Mouse (Mus musculus): ENCODE data around the gene Herc6. TPM values are rescaled to one million over a fixed set of nuclear protein-coding genes. Genes with fewer than 3 reads are reported as not detected.

The Herc6 gene
- total RNA-seq, 2 experiments from 2014 or later: 2.4 TPM

GRCm38 (mm10) chr6:57567630-57568029, 13.2 kb upstream of the Herc6 start:
- intact Hi-C loops (cut with DNase I): no loop called here
- DNase-seq: no peak

- intact Hi-C loops (cut with DNase I): loop anchor here (2.0 kb wide), 2 partner anchors 140 to 762 kb away; no protein-coding TSS in a partner anchor
- DNase-seq: peak; percentile 18 to 65
Measured at GRCm38 (mm10) chr6:57570170-57570974, 10.4 kb upstream of the Herc6 start.

GRCm38 (mm10) chr6:57571587-57571986, 9.2 kb upstream of the Herc6 start:
- intact Hi-C loops (cut with DNase I): loop anchor here (2.0 kb wide), 2 partner anchors 141 to 763 kb away; no protein-coding TSS in a partner anchor
- no peak for DNase-seq

DNA sequence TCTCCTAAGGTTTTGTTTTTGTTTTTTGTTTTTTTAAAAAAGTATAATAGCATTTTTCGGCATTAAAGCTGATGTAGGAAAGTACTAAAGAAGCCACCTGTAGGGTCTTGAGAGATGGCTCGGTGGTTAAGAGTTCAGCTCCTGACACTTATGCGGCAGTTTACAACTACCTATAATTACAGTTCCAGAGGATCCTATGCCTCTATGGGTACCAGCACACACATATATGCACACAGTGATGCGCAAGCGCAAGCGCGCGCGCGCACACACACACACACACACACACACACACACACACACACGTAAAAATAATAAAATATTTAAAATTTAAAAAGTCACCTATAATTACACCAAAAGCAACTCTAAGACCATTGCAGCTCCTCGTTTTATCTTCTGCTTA, 795 bp downstream of the Herc6 start:
- DNase-seq: no peak
- intact Hi-C loops (cut with DNase I): no loop called here

GRCm38 (mm10) chr6:57582356-57582755, 1.6 kb downstream of the Herc6 start:
- intact Hi-C loops (cut with DNase I): no loop called here
- DNase-seq: no peak

- DNase-seq: no peak
- intact Hi-C loops (cut with DNase I): loop anchor here (2.0 kb wide), 1 partner anchor 253 kb away; no protein-coding TSS in a partner anchor
Measured at GRCm38 (mm10) chr6:57605546-57606307, 24.9 kb downstream of the Herc6 start.

DNA sequence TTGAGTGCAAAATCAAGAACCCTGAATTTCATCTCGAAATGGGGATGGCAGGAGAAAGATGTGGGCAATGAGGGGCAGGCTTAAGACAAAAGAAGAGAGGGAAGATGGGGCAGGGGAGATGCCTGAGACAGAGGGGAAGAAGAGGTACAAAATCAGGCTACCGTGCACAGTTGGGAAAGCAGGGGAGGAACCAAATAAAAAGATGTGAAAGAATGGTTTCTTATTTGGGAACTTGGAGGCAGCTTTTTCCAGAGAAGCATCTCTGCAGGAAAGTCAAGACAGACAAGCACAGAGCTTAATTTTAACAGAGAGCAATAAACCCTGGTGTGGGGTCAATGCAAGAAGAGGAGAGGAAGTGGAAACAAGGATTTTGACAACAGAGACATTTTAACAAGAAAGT, 27.2 kb downstream of the Herc6 start:
- DNase-seq: no peak
- intact Hi-C loops (cut with DNase I): loop anchor here (2.0 kb wide), 1 partner anchor 251 kb away; no protein-coding TSS in a partner anchor

DNA sequence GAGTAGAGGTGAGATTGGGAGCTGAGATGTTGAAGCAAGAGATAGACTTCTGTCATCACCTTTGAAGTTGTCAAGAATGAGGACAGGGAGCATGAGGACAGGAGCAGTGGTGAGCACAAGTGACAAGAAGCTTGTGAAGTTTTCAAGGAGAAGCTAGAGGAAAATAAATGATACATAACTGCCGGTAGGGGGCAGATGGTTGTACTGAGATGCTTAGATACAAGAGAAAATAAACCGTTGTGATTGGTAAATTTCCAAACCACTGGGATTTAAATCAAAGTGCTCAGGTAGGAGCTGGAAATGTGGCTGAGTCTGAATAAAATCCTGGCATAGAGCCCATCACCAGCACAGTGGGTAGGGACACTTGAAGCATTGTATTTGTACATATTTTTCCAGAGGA, 28.8 kb downstream of the Herc6 start:
- no peak for DNase-seq
- intact Hi-C loops (cut with DNase I): no loop called here

GRCm38 (mm10) chr6:57615788-57616187, 35.0 kb downstream of the Herc6 start:
- DNase-seq: no peak
- intact Hi-C loops (cut with DNase I): no loop called here

GRCm38 (mm10) chr6:57639531-57639930, 58.7 kb downstream of the Herc6 start:
- intact Hi-C loops (cut with DNase I): no loop called here
- no peak for DNase-seq

DNA sequence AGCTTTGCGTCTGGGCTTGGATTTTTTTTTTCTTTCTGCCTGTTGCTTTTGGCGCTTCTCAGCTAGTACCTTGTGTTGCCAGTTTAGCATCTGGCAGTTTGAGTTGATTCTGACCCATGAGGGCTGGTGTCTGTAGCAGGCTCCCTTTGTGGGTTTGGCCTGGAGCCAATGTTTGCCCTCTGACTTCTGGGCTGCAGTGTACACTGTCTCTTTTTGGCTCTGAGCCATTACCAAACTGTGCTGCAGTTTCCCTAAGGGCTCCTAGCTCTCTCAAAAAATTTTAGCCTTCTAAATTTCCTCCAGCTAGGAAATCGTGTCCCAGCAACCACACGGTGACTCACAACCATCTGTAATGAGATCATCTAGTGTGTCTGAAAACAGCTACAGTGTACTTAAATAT, 61.0 kb downstream of the Herc6 start:
- intact Hi-C loops (cut with DNase I): no loop called here
- DNase-seq: peak; percentile 16 to 40

GRCm38 (mm10) chr6:57647256-57647655, 66.5 kb downstream of the Herc6 start:
- no peak for DNase-seq
- intact Hi-C loops (cut with DNase I): no loop called here

DNA sequence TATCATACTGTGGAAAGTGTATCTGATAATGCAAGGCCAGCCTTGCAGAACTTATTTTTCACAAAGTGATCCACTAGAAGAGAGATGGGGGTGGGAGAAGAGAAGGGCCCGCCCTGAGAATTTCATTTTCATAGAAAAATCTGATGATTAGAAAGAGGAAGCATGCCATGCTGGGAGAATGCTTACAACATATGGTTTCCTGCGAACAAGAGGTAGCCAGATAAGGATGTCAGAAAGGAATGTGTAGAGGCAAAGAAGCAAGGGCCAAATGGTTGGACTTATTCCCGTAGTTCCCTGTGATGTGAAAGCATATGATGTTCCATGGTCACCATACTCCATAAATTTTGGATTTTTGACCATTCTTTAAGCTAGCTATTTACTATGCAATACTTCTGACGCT, 80.5 kb downstream of the Herc6 start:
- intact Hi-C loops (cut with DNase I): no loop called here
- DNase-seq: no peak

DNA sequence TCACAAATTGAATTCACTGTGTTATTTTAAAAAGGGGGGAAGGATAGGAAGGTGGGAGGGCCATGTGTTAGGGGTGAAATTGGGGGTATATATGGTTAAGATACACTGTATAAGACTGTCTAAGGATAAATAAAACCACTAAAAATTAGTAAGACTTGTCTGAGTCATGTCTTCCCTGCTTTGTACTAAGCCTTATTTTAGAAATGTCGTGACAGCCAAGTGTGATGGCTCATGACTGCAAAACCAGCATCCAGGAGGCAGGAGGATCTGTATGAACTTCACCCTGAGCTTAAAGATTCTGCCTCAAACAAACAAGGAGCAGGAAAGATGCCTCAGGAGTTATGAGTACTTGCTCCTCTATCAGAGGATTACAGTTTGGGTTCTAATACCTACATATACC, 103.4 kb downstream of the Herc6 start:
- intact Hi-C loops (cut with DNase I): no loop called here
- no peak for DNase-seq

- intact Hi-C loops (cut with DNase I): no loop called here
- DNase-seq: peak; percentile 82 to 89
Measured at GRCm38 (mm10) chr6:57691467-57692261, 110.9 kb downstream of the Herc6 start, which contains the start of gene Pyurf. Gene Pyurf, minus strand, starts transcription at chr6:57692078.

GRCm38 (mm10) chr6:57693116-57693515, 112.3 kb downstream of the Herc6 start:
- intact Hi-C loops (cut with DNase I): no loop called here
- no peak for DNase-seq

GRCm38 (mm10) chr6:57701686-57702085, 120.9 kb downstream of the Herc6 start:
- no peak for DNase-seq
- intact Hi-C loops (cut with DNase I): loop anchor here (10.0 kb wide), 2 partner anchors 123 to 167 kb away; partner anchors contain the start of genes Ppm1k and Vopp1

DNA sequence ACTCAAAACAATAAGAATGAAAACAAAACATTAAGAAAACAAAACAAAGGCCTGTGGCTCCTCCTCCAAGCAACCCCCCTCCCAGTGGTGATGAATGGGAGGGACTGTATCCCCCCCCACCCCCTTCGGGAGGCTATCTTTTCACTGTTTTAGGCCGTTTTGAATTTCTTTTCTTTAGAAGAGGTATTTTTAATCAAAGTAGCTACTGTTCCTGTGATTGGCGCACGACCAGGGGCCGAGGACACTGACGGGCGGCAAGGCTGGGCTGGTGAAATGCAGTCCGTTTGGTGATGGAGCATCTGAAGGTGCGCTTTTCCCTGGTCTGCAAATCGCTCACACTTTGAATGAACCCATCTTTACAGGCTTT, 121.6 kb downstream of the Herc6 start, which contains the start of gene Lancl2:
Gene Lancl2 (plus strand): TSS at position 165 of the 367 bp plus-strand sequence.
- DNase-seq: peak in 1 of 2 experiments; percentile 38

DNA sequence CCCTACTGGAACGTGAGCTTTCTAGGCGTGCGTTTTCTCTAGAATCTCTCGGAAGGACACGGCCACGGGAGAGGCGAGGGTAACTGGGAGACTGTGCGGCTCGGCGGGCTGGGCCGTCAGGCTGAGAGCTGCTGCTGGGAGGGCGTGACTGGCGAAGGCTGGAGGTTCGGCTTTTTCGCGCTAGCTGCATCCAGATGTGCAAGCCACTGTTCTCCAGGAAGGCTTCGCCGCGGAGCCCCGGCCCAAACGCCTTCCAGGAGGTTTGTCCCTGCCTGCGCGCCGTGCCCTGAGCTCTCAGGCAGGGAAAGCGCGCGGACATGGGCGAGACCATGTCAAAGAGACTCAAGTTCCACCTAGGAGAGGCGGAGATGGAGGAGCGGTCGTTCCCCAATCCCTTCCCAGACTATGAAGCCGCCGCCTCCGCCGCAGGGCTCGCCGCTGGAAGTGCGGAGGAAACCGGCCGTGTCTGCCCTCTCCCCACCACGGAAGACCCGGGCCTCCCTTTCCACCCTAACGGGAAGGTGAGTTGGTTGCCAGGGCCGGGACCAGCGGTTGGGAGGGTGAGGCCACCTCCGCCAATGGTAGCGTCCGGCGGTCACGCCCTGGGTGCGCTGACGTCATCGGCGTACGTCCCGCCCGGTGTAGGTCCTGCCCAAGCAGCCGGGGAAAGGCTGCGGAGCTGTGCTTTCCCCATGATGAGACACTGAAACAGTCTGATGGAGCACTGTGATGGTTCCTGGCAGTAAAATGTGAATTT, 122.1 kb downstream of the Herc6 start:
- peak; percentile 95 to 96 for DNase-seq
- intact Hi-C loops (cut with DNase I): loop anchor here (10.0 kb wide), 2 partner anchors 122 to 168 kb away; partner anchors contain the start of genes Ppm1k and Vopp1

More for the DNA sequence above, 121.6 kb downstream of the Herc6 start, which contains the start of gene Lancl2:
- intact Hi-C loops (cut with DNase I): loop anchor here (10.0 kb wide), 2 partner anchors 122 to 168 kb away; partner anchors contain the start of genes Ppm1k and Vopp1

Data from heart, postnatal 14 days (tissue).